Mouse (Mus musculus) liver, adult 10 weeks (tissue): ENCODE measurements around the gene Amt. TPM values are rescaled to one million over a fixed set of nuclear protein-coding genes. Genes with fewer than 3 reads are reported as not detected.

Source experiments
- polyA plus RNA-seq: library from polyadenylated mRNA; stranded (reverse); fragments of 350-450 nt; fragmentation: Illumina TruSeq; extraction: RNeasy Lipid Tissue Mini Kit (QIAGEN cat#74804); gene quantifications from one replicate; pipeline ENCODE4 v1.2.3, GENCODE M21; 2014; ENCODE audit warnings: low read depth, low replicate concordance

Amt gene
- 37.0 TPM for polyA plus RNA-seq

GRCm38 (mm10) chr9:108296453-108297355 is at the start of gene Amt:
Gene Amt, plus strand, starts transcription at chr9:108296853.

GRCm38 (mm10) chr9:108263690-108264190 is 32.9 kb upstream of the Amt start, which contains the start of gene Dag1:
Gene Dag1, minus strand, starts transcription at chr9:108263958.

GRCm38 (mm10) chr9:108290016-108290750 is 6.5 kb upstream of the Amt start, which contains the start of gene Nicn1:
Gene Nicn1, plus strand, starts transcription at chr9:108290429.

GRCm38 (mm10) chr9:108305629-108306520 is 9.2 kb downstream of the Amt start, which contains the start of the genes Rhoa and Tcta:
Gene Rhoa, plus strand, starts transcription at chr9:108306129.
Gene Tcta, minus strand, starts transcription at chr9:108306160.

GRCm38 (mm10) chr9:108338886-108339781 is 42.5 kb downstream of the Amt start, which contains the start of gene Gpx1:
Gene Gpx1, plus strand, starts transcription at chr9:108338903.

GRCm38 (mm10) chr9:108347540-108348289 is 51.1 kb downstream of the Amt start, which contains the start of gene Usp4:
Gene Usp4, plus strand, starts transcription at chr9:108347853.

Other genes starting within 250 kb of the Amt start
- gene Gmppb, start 247.6 kb upstream of the Amt start, polyA plus RNA-seq = 2.0 TPM
- not detected for gene Amigo3, start 243.7 kb upstream of the Amt start, polyA plus RNA-seq
- gene Mst1, start 216.4 kb upstream of the Amt start, polyA plus RNA-seq = 9.9 TPM
- 1.7 TPM for gene Rnf123, start 213.5 kb upstream of the Amt start, polyA plus RNA-seq
- 28.2 TPM for gene Apeh, start 202.2 kb upstream of the Amt start, polyA plus RNA-seq
- gene Bsn, start 106.5 kb upstream of the Amt start, polyA plus RNA-seq = not detected
- gene Dag1, start 32.9 kb upstream of the Amt start, polyA plus RNA-seq = 18.2 TPM
- 16.2 TPM for gene Nicn1, start 6.4 kb upstream of the Amt start, polyA plus RNA-seq
- 220 TPM for gene Rhoa, start 9.3 kb downstream of the Amt start, polyA plus RNA-seq
- gene Tcta, start 9.3 kb downstream of the Amt start, polyA plus RNA-seq = 14.3 TPM
- gene Gpx1, start 42.0 kb downstream of the Amt start, polyA plus RNA-seq = 303 TPM
- gene Usp4, start 51.0 kb downstream of the Amt start, polyA plus RNA-seq = 49.6 TPM
- gene 1700102P08Rik, start 96.0 kb downstream of the Amt start, polyA plus RNA-seq = not detected
- gene Ccdc36, start 131.6 kb downstream of the Amt start, polyA plus RNA-seq = not detected
- gene BC048562, start 139.6 kb downstream of the Amt start, polyA plus RNA-seq = not detected
- 1.9 TPM for gene Ccdc71, start 163.7 kb downstream of the Amt start, polyA plus RNA-seq
- 1.4 TPM for gene Klhdc8b, start 164.7 kb downstream of the Amt start, polyA plus RNA-seq
- 0.79 TPM for gene Lamb2, start 182.9 kb downstream of the Amt start, polyA plus RNA-seq
- gene Usp19, start 193.7 kb downstream of the Amt start, polyA plus RNA-seq = 7.2 TPM
- 49.3 TPM for gene Qars, start 210.9 kb downstream of the Amt start, polyA plus RNA-seq
- gene Qrich1, start 220.0 kb downstream of the Amt start, polyA plus RNA-seq = 28.6 TPM